Mouse (Mus musculus) ES-Bruce4 (cell line): ENCODE measurements around the gene Wdr59.

Experiments
- CTCF ChIP-seq: IDR thresholded peaks from one replicate; pipeline ENCODE4 v1.8.1; 2011; ENCODE audit warnings: low read depth, low read length
- POLR2A ChIP-seq: IDR thresholded peaks from one replicate; pipeline ENCODE4 v1.8.1; 2011; ENCODE audit warnings: low read length; ENCODE audit not compliant: insufficient read depth

GRCm38 (mm10) chr8:111567571-111567970 lies 45.7 kb upstream of the Wdr59 start:
- TF ChIP-seq CTCF: no peak
- no peak for TF ChIP-seq POLR2A
